In genomic region chr1:135585573-135585972, GRCm38 (mm10) we compare ENCODE assay signal across 7 mouse cellular contexts. TPM values are rescaled to one million over a fixed set of nuclear protein-coding genes. Genes with fewer than 3 reads are reported as not detected.
A peak's percentile ranks its signal among the peaks of the same experiment; 100 is the strongest.
DNase-seq lines count a peak whose midpoint lies in the region; ATAC-seq lines count a peak whose summit lies in the region.

No protein-coding gene starts in this region.

- H3K27ac ChIP-seq in hindbrain, embryonic 14.5 days: peak overlapping the region; percentile 94
- H3K27ac ChIP-seq in midbrain, embryonic 13.5 days: peak overlapping the region; percentile 92

- no peaks in the 10 kb centered on the region for H3K36me3 ChIP-seq in hindbrain, embryonic 14.5 days (replicated peaks; ENCODE audit: control insufficient read depth, insufficient read depth)
- no peaks in the 10 kb centered on the region for H3K36me3 ChIP-seq in midbrain, embryonic 13.5 days

- ATAC-seq in hindbrain, embryonic 14.5 days (ENCODE audit: low FRiP score): peak; percentile 73
- peak; percentile 76 for ATAC-seq in midbrain, embryonic 13.5 days

- no peaks in the 10 kb centered on the region for H3K9me3 ChIP-seq in hindbrain, embryonic 14.5 days (ENCODE audit: control insufficient read depth, low read length)
- no peaks in the 10 kb centered on the region for H3K9me3 ChIP-seq in midbrain, embryonic 13.5 days

- peak overlapping the region; percentile 93 for H3K9ac ChIP-seq in hindbrain, embryonic 14.5 days
- peak overlapping the region; percentile 88 for H3K9ac ChIP-seq in midbrain, embryonic 13.5 days (replicated peaks)

- intact Hi-C loops in left cerebral cortex, postnatal 36 days (cut with DNase I): loop anchor here (2.0 to 10.0 kb wide), 2 partner anchors 41 to 79 kb away; no protein-coding TSS in a partner anchor

- under 1% methylated on average over 19 of the region's 19 CpGs for WGBS in hindbrain, embryonic 14.5 days
- WGBS in midbrain, embryonic 13.5 days: under 1% methylated on average over 19 of the region's 19 CpGs

- H3K27me3 ChIP-seq in hindbrain, embryonic 14.5 days (ENCODE audit: control insufficient read depth, insufficient read depth, low read length): no peaks in the 10 kb centered on the region
- no peaks in the 10 kb centered on the region for H3K27me3 ChIP-seq in midbrain, embryonic 13.5 days

- H3K4me2 ChIP-seq in hindbrain, embryonic 14.5 days (replicated peaks): peak overlapping the region; percentile 85
- peak overlapping the region; percentile 80 for H3K4me2 ChIP-seq in midbrain, embryonic 13.5 days (replicated peaks)

- peak overlapping the region; percentile 83 for H3K4me3 ChIP-seq in hindbrain, embryonic 14.5 days (replicated peaks; ENCODE audit: low read length)
- peak overlapping the region; percentile 73 for H3K4me3 ChIP-seq in midbrain, embryonic 13.5 days (replicated peaks)

- DNase-seq in Muller cell, postnatal 12 days (ENCODE audit: inconsistent ontology term): peak; percentile 68
- peak; percentile 54 to 67 for DNase-seq in adrenal gland, postnatal 36 days
- peak; percentile 26 for DNase-seq in forelimb bud, embryonic 11.5 days (ENCODE audit: low read depth, low spot score)
- DNase-seq in hindbrain, embryonic 14.5 days (ENCODE audit: low spot score): peak; percentile 70
- DNase-seq in left cerebral cortex, postnatal 36 days (ENCODE audit: low spot score in 2 of 2): peak; percentile 63 to 70
- peak; percentile 34 for DNase-seq in testis, postnatal 14 days (ENCODE audit: low spot score)

- peaks cover 50% of the 10 kb centered on the region for H3K4me1 ChIP-seq in hindbrain, embryonic 14.5 days (replicated peaks; ENCODE audit: control insufficient read depth, insufficient read depth, low read length)
- H3K4me1 ChIP-seq in midbrain, embryonic 13.5 days (replicated peaks): peaks cover 55% of the 10 kb centered on the region

RNA-seq across cellular contexts. Expression of gene Nav1, which starts 21.5 kb away (rescaled TPM):
- total RNA-seq in adrenal gland, postnatal 36 days (2021): 10 to 100 TPM; 11.3 to 17.1 TPM
- 56.2 and 60.2 TPM in 2 replicates for polyA plus RNA-seq in hindbrain, embryonic 14.5 days (2014; fragmentation: Nextera tagmentation; extraction: Ambion mirVana)
- 10 to 100 TPM; 48.9 to 69.6 TPM for total RNA-seq in left cerebral cortex, postnatal 36 days (2021)
- polyA plus RNA-seq in midbrain, embryonic 13.5 days (2015; fragmentation: Nextera tagmentation; extraction: Ambion mirVana): 38.0 and 38.1 TPM in 2 replicates

Comparison
In these comparisons a context has a peak if more than half of its experiments do, and no peak if none do; other contexts are left out.
1. Peak in every context shown above with its lines: DNase-seq, ATAC-seq, H3K4me3 ChIP-seq and H3K27ac ChIP-seq.